Mouse (Mus musculus) bone marrow, adult 2 months (tissue): ENCODE data around the gene Tank.

ENCODE experiments used
- CTCF ChIP-seq: fragments of 200-500 bp; IDR thresholded peaks from 2 replicates; pipeline ENCODE4 v1.5.1; 2011; ENCODE audit warnings: low read length, control low read depth; ENCODE audit not compliant: control insufficient read depth, insufficient read depth
- POLR2A ChIP-seq: fragments of 200-500 bp; IDR thresholded peaks from 2 replicates; pipeline ENCODE4 v1.6.1; 2011; ENCODE audit warnings: low read depth, mild to moderate bottlenecking, control low read depth, low read length, borderline replicate concordance; ENCODE audit not compliant: control insufficient read depth

DNA sequence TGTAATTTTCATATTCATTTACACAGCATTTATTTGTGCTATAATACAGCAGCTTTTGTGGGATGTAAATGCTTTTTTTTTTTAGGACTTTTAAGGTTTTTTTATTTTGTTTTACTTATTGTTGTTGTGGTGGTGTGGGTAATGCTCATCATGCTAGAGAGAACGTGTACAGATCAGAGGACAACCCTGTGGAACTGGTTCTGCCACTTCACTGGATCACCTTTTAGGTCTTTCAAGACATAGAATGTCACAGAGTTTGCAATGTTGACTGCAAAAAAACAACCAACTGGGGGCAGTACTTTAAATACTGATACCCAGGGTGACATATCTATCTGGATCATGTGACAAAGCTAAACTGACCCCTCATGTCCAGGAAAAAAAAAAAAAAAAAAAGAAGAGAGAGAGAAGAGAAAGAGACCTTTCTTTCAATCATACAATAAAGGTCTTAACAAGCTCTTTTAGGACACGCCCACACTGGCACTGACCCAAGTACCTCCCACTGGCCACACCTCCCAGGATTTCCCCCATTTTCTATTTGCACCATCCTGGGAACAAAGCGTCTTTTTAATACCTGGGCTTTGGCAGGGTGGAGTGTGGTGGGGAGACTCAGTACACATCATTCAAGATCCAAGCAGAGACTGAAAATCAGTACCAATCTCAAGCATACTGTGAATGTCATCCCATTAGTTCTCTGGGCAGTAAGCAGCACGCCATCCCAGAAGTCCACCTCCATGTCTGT, 11.2 kb upstream of the Tank start:
- TF ChIP-seq CTCF (no peak), POLR2A (no peak)
